Mouse (Mus musculus): ENCODE data around the gene Gm3893. TPM values are rescaled to one million over a fixed set of nuclear protein-coding genes. Genes with fewer than 3 reads are reported as not detected.
"Not testable (repeated sequence)": the region's sequence is repeated elsewhere in the genome, so short reads cannot be mapped to it uniquely, and the experiment has no call there.

The Gm3893 gene
- not detected in 2 replicates for polyA plus RNA-seq (2015; fragmentation: Nextera tagmentation; extraction: Ambion mirVana)

GRCm38 (mm10) chr4:42090907-42091306, at the start of gene Gm3893:
Gene Gm3893 (plus strand): TSS chr4:42091207.
- H3K4me1 ChIP-seq; H3K9ac ChIP-seq; H3K27ac ChIP-seq; H3K9me3 ChIP-seq; ATAC-seq (ENCODE audit: borderline replicate concordance, extremely low read depth, low FRiP score, low TSS enrichment); H3K36me3 ChIP-seq; H3K27me3 ChIP-seq; H3K4me2 ChIP-seq; H3K4me3 ChIP-seq: not testable (repeated sequence)
- WGBS: no CpG with 5 or more reads among the region's 2 CpGs

GRCm38 (mm10) chr4:42114517-42114916, 23.5 kb downstream of the Gm3893 start, which contains the start of gene Gm13304:
Gene Gm13304 (plus strand): TSS chr4:42114817.
- not testable (repeated sequence) for H3K36me3 ChIP-seq; H3K4me3 ChIP-seq; ATAC-seq (ENCODE audit: borderline replicate concordance, extremely low read depth, low FRiP score, low TSS enrichment); H3K27ac ChIP-seq; H3K4me1 ChIP-seq; H3K4me2 ChIP-seq; H3K27me3 ChIP-seq; H3K9me3 ChIP-seq; H3K9ac ChIP-seq
- WGBS: no CpG with 5 or more reads among the region's 5 CpGs

Other genes starting within 250 kb of the Gm3893 start
- gene Gm21541, start 187.6 kb upstream of the Gm3893 start, polyA plus RNA-seq (2015; fragmentation: Nextera tagmentation; extraction: Ambion mirVana): 26.8 and 44.4 TPM in 2 replicates
- 1.7 TPM in 2 replicates for gene Gm20878, start 149.6 kb upstream of the Gm3893 start, polyA plus RNA-seq (2015; fragmentation: Nextera tagmentation; extraction: Ambion mirVana)
- 0.06 and 0.11 TPM in 2 replicates for gene Fam205a4, start 125.1 kb upstream of the Gm3893 start, polyA plus RNA-seq (2015; fragmentation: Nextera tagmentation; extraction: Ambion mirVana)
- 0.09 TPM in 1 of 2 replicates, not detected in the other for gene Gm21093, start 56.5 kb upstream of the Gm3893 start, polyA plus RNA-seq (2015; fragmentation: Nextera tagmentation; extraction: Ambion mirVana)
- gene Gm13304, start 23.6 kb downstream of the Gm3893 start, polyA plus RNA-seq (2015; fragmentation: Nextera tagmentation; extraction: Ambion mirVana): 11.5 TPM in 1 of 2 replicates, not detected in the other
- not detected in 2 replicates for gene Gm13306, start 62.2 kb downstream of the Gm3893 start, polyA plus RNA-seq (2015; fragmentation: Nextera tagmentation; extraction: Ambion mirVana)
- gene Gm13305, start 77.4 kb downstream of the Gm3893 start, polyA plus RNA-seq (2015; fragmentation: Nextera tagmentation; extraction: Ambion mirVana): 0.54 TPM in 1 of 2 replicates, not detected in the other
- not detected in 2 replicates for gene Gm10600, start 149.4 kb downstream of the Gm3893 start, polyA plus RNA-seq (2015; fragmentation: Nextera tagmentation; extraction: Ambion mirVana)
- gene Ccl21b, start 164.6 kb downstream of the Gm3893 start, polyA plus RNA-seq (2015; fragmentation: Nextera tagmentation; extraction: Ambion mirVana): not detected in 2 replicates
- gene Gm21953, start 203.1 kb downstream of the Gm3893 start, polyA plus RNA-seq (2015; fragmentation: Nextera tagmentation; extraction: Ambion mirVana): not detected in 2 replicates
- not detected in 2 replicates for gene Fam205a3, start 227.1 kb downstream of the Gm3893 start, polyA plus RNA-seq (2015; fragmentation: Nextera tagmentation; extraction: Ambion mirVana)